Mouse (Mus musculus) forebrain, embryonic 13.5 days (tissue): ENCODE results near the gene Xpo6. TPM values are rescaled to one million over a fixed set of nuclear protein-coding genes. Genes with fewer than 3 reads are reported as not detected.
A peak's percentile ranks its signal among the peaks of the same experiment; 100 is the strongest.

Experiments used
- ATAC-seq: fragments of 200-750 bp; cut with Nextera tagmentation; 2 replicates; pipeline ENCODE4 v1.8.0; 2017
- H3K27ac ChIP-seq: fragments of 300-500 bp; sonication (generic); 2 replicates; pipeline ENCODE4 v1.5.1; 2015; ENCODE audit warnings: inconsistent platforms, mild to moderate bottlenecking, moderate library complexity
- H3K27me3 ChIP-seq: fragments of 300-500 bp; sonication (generic); 2 replicates; pipeline ENCODE4 v1.6.1; 2015; ENCODE audit warnings: mild to moderate bottlenecking, inconsistent platforms
- H3K36me3 ChIP-seq: fragments of 300-500 bp; sonication (generic); 2 replicates; pipeline ENCODE4 v1.6.1; 2015; ENCODE audit warnings: mild to moderate bottlenecking, inconsistent platforms; ENCODE audit not compliant: poor library complexity, severe bottlenecking
- H3K4me1 ChIP-seq: fragments of 300-500 bp; sonication (generic); 2 replicates; pipeline ENCODE4 v1.6.1; 2015; ENCODE audit warnings: inconsistent platforms
- H3K4me2 ChIP-seq: fragments of 300-500 bp; sonication (generic); 2 replicates; pipeline ENCODE4 v1.6.1; 2015; ENCODE audit warnings: inconsistent platforms, mild to moderate bottlenecking, moderate library complexity
- H3K4me3 ChIP-seq: fragments of 300-500 bp; sonication (generic); 2 replicates; pipeline ENCODE4 v1.5.1; 2015; ENCODE audit warnings: mild to moderate bottlenecking, inconsistent platforms
- H3K9ac ChIP-seq: fragments of 300-500 bp; sonication (generic); 2 replicates; pipeline ENCODE4 v1.6.1; 2015; ENCODE audit warnings: mild to moderate bottlenecking, inconsistent platforms
- H3K9me3 ChIP-seq: fragments of 300-500 bp; sonication (generic); replicated peaks from 2 replicates; pipeline ENCODE4 v1.6.1; 2016; ENCODE audit warnings: inconsistent platforms
- WGBS: fragments of 180-500 bp; shearing (Covaris S2); methylation state at CpG from one replicate; pipeline ENCODE4 v1.1.7; 2015; 5-methylcytosine and 5-hydroxymethylcytosine counted together
- polyA plus RNA-seq: library from polyadenylated mRNA; unstranded; fragments of >200 nt; fragmentation: Nextera tagmentation; extraction: Ambion mirVana; gene quantifications from 2 replicates; pipeline ENCODE4 v1.2.1, GENCODE M21; 2015

Xpo6 gene
- polyA plus RNA-seq: 47.7 and 54.6 TPM in 2 replicates

DNA sequence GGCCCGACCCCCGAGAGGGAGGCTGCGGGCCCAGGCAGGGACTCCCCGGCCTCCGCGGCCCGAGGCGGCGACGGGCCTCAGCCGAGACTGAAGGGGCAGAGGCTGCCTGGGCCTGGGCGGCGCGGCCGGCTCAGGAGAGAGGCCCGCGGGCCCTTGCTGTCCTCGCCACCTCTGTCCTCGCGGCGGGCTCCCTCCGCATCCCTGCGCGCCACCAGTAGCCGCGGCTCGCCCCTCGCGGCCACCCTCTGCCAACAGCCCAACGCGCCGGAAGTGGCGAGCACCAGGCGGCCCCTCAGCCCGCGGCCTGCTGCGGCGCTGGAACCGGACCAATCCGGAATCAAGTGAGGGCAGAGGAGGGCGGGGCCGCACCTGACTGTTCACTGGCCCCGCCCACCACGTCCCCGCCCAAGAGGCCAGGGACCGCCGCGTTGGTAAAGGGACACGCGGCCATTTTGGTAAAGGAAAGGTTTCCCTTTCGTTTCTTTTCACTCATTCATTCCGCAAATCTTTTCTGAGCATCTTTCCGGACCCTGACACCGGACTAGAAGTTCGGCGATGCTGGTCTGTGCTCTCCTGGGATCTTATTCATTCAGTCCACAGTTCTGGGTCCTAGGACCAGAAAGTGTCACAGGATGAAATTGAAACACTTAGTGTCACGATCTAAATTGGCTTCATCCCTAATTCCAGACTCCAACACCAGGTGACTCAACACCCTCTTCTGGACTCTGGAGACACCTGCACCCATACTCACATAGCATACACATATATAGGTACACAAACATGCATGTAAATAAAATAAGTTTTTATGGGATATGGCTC is at the start of gene Xpo6:
Gene Xpo6 (minus strand): TSS at position 324 of the 819 bp plus-strand sequence.
- H3K27ac ChIP-seq: peak within 1 kb of the TSS; percentile 88

DNA sequence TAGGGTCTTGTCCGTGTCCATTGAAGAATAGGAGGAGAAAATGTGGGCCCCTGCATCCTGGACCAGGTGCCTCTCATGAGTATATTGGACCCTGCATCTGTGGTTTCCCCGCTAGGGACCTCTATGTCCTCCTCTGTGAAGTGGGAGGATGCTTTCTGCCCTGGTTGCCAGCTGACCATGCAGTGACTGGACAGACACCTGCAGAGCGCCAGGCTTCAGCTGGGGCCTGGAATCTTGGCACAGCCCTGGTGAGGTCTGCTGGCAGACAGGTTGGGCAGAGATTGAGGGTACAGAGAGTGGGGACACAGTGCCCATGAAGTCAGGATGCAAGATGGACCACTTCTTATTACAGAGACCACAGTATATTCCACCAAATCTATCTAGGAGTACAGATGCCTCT is 49.7 kb upstream of the Xpo6 start:
- H3K4me2 ChIP-seq: no peak overlapping the region
- WGBS: 85% methylated on average over 3 of the region's 3 CpGs
- no peak for ATAC-seq
- H3K4me1 ChIP-seq: peaks cover 10% of the 10 kb centered on the region
- no peaks in the 10 kb centered on the region for H3K9me3 ChIP-seq
- no peak overlapping the region for H3K27ac ChIP-seq
- peaks cover 12% of the 10 kb centered on the region for H3K27me3 ChIP-seq
- no peak overlapping the region for H3K9ac ChIP-seq
- no peaks in the 10 kb centered on the region for H3K36me3 ChIP-seq
- no peak overlapping the region for H3K4me3 ChIP-seq

More for the DNA sequence above, at the start of gene Xpo6:
- Histone ChIP-seq H3K9me3 (no peaks in the 10 kb centered on the region), H3K9ac (peak within 1 kb of the TSS; percentile 97), H3K4me3 (peak within 1 kb of the TSS; percentile 97), H3K36me3 (no peaks in the 10 kb centered on the region), H3K4me2 (peak within 1 kb of the TSS; percentile 93), H3K27me3 (no peaks in the 10 kb centered on the region), H3K4me1 (peaks cover 33% of the 10 kb centered on the region)
- ATAC-seq: peak; percentile 97
- under 1% methylated on average over 50 of the region's 57 CpGs for WGBS

DNA sequence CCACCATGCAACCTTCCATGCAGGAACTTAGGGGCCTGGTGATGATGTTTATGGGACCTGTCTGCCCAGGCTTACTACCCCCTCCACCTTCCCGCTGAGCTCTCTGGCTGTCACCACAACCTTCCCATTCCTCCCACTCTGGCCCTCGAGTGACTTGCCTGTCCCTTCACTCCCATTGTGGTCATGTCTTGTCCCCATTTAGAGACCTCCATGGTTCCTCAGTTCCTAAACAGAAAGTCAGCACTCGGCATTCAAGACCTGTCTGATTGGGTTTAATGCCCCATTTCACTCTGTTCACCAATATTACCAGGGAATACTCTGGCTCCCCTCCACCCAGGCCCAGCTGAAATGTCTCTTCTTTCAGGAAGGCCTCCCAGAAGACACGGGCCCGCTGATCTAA is 48.8 kb upstream of the Xpo6 start:
- Histone ChIP-seq H3K4me1 (peaks cover 10% of the 10 kb centered on the region), H3K27me3 (peaks cover 12% of the 10 kb centered on the region), H3K4me3 (no peak overlapping the region), H3K36me3 (no peaks in the 10 kb centered on the region), H3K9me3 (no peaks in the 10 kb centered on the region), H3K4me2 (no peak overlapping the region), H3K27ac (no peak overlapping the region), H3K9ac (no peak overlapping the region)
- no peak for ATAC-seq
- WGBS: 68% methylated on average over 5 of the region's 5 CpGs

DNA sequence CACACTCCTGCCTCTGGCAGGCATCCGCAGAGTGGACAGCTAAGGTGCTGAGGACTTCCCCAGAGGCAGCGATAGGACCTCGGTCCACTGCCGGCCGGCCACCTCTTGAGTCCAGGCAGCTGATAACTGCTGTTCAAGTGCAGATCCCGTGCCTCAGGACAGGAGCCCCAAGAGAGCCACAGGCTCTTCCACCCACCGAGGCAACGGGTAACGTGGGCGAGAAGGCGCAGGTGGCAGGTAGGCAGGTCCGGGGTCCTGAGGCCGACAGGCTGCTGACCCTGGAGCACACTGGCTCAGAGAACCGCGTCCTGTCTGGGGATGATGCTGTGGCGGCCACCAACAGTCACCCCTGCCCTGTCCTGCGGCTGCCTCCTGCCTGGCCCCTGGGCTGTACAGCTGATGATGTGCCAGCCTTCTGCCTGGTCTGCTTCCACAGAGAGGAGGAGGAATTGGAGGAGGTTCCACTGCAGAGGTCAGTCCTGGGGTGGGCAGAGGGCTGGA is 48.4 kb upstream of the Xpo6 start:
- H3K9me3 ChIP-seq: no peaks in the 10 kb centered on the region
- H3K4me2 ChIP-seq: peak overlapping the region; percentile 28; the same call in 1 of the 2 replicates
- peaks cover 12% of the 10 kb centered on the region for H3K27me3 ChIP-seq
- no peak overlapping the region for H3K9ac ChIP-seq
- 45% methylated on average over 17 of the region's 17 CpGs for WGBS
- peaks cover 10% of the 10 kb centered on the region for H3K4me1 ChIP-seq
- ATAC-seq: no peak
- H3K4me3 ChIP-seq: no peak overlapping the region
- no peaks in the 10 kb centered on the region for H3K36me3 ChIP-seq
- no peak overlapping the region for H3K27ac ChIP-seq

DNA sequence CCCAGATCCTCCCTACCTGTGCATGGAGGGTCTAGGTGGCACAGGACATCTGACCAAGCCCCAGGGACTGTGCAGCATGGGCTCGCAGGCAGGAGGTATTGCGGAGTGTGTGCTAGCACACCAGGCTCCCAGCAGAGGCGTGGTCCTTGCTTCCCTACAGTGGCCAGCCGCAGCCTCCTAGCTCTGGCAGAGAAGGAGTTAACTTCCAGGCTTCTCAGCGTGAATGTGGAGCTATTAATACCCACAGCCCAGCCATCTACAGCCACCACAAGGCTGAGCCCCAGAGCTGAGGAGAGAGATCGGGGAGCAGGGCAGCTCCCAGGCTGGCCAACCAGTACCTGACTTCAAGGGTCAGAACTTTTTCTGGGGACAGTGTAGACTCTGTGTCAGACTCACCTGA is 47.8 kb upstream of the Xpo6 start:
- no peak overlapping the region for H3K4me3 ChIP-seq
- H3K9me3 ChIP-seq: no peaks in the 10 kb centered on the region
- peaks cover 12% of the 10 kb centered on the region for H3K27me3 ChIP-seq
- no peak overlapping the region for H3K9ac ChIP-seq
- no peak overlapping the region for H3K27ac ChIP-seq
- H3K36me3 ChIP-seq: no peaks in the 10 kb centered on the region
- peak overlapping the region; percentile 28; the same call in 1 of the 2 replicates for H3K4me2 ChIP-seq
- peaks cover 10% of the 10 kb centered on the region for H3K4me1 ChIP-seq
- peak; percentile 27; the same call in 1 of the 2 replicates for ATAC-seq
- 3% methylated on average over 6 of the region's 6 CpGs for WGBS

DNA sequence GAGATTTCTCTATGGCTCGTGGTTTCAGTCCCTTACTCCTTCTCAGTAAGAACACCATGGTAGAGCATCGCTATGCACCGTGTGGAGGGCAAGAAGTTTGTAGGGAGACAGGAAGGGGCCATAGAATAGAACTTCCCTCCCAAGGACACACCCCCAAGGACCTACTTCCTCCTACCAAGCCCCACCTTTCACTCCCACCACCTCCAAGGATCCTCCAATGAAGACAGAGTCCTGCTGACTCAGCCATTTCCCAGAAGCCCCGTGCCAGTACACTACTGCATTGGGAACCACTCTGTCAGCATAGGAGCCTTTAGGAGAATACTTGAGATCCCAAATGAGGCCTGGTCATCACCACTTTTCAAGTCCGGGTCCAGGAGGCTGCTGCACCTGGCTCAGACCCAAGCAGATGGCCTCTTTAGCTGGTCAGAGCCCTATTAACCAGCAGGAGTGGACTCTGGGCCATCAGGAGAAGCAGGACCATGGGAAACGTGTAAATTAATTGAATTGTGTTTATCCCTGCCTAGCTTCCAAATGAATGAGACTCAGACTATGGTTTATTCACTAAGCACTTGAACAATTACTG is 44.0 kb upstream of the Xpo6 start:
- H3K9ac ChIP-seq: no peak overlapping the region

DNA sequence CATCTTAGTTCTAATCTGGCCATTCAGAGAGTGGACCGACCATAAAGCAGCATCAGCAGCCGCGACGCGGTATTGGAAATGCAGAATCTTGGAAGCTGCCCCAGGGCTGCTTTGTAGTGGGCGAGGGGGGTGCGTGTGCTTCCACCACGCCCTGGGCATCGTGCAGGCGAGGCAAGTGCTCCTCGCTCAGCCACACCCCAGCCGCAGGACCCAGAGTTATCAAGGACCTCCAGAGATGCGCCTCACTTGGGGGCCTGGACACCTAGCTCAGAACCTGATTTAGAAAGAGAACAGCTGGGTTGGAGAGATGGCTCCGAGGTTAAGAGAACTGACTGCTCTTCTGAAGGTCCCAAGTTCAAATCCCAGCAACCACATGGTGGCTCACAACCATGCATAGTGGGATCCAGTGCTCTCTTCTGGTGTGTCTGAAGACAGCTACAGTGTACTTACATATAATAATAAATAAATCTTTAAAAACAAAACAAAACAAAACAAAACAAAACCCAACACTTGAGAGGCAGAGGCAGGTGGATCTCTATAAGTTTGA is 40.6 kb upstream of the Xpo6 start:
- Histone ChIP-seq H3K4me3 (no peak overlapping the region), H3K36me3 (no peaks in the 10 kb centered on the region), H3K4me1 (peaks cover 3% of the 10 kb centered on the region; the same call in 1 of the 2 replicates), H3K4me2 (no peak overlapping the region), H3K9me3 (no peaks in the 10 kb centered on the region), H3K9ac (no peak overlapping the region), H3K27ac (no peak overlapping the region), H3K27me3 (no peaks in the 10 kb centered on the region)
- ATAC-seq: no peak
- WGBS: 82% methylated on average over 14 of the region's 14 CpGs

More for the DNA sequence above, 44.0 kb upstream of the Xpo6 start:
- Histone ChIP-seq H3K36me3 (no peaks in the 10 kb centered on the region), H3K9me3 (no peaks in the 10 kb centered on the region), H3K4me1 (peaks cover 10% of the 10 kb centered on the region), H3K4me2 (no peak overlapping the region), H3K27ac (no peak overlapping the region), H3K27me3 (peaks cover 12% of the 10 kb centered on the region), H3K4me3 (no peak overlapping the region)
- 72% methylated on average over 6 of the region's 6 CpGs for WGBS
- no peak for ATAC-seq

DNA sequence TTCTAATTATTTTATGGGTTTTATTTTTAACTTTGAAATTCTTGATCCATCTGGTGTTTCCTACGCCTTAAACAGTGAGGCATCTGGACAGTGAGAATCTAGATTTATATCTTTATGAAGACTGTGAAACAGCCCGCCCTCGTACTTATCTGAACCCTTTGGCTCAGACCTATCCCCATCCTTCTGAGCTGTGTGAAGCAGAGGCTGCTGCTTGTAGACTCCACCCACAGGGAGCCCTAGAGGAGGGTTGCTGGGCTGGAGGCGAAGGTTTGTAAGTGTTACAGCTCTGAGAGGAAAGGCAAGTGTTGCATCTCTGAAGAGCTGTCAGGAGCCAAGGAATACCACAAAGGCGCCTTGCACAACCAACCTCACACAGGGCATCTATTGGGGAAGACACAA is 36.5 kb upstream of the Xpo6 start:
- 83% methylated on average over 5 of the region's 5 CpGs for WGBS
- H3K36me3 ChIP-seq: no peaks in the 10 kb centered on the region
- ATAC-seq: no peak

DNA sequence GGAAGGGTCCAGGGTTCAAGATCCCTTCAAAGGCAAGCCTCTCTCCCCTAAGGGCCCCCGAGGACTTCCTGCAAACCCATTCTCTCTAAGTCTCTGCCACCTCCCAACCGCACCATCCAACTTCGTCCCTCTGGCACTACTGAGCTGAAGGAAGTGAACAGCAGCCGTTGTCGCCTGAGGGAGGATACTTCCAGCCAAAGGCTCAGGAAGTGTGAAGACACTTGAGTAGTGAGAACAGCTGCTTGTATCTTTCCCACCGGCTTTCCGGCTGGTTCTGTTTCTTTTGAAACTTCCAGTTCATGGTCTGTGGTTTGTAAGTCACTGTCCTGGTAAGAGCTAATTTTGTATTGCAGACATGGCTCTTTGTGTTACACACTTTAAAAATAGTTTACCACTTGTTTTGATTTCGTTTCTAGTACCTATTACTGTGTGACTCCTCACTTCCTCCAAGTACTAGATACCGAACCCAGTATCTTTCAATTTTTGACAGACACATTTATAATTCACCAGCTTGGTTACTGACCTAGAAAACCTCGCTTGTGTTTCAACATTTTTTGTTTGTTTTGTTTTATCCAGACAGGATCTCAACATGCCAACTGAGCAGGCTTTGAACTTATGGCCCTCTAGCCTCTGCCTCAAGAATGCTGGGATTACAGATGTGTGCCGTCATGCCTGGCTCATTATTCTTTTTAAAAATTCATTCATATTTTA is 35.9 kb upstream of the Xpo6 start:
- Histone ChIP-seq H3K4me3 (no peak overlapping the region), H3K36me3 (no peaks in the 10 kb centered on the region), H3K27ac (no peak overlapping the region), H3K9me3 (no peaks in the 10 kb centered on the region), H3K4me2 (no peak overlapping the region), H3K27me3 (no peaks in the 10 kb centered on the region), H3K9ac (no peak overlapping the region), H3K4me1 (peaks cover 4% of the 10 kb centered on the region; the same call in 1 of the 2 replicates)
- 64% methylated on average over 11 of the region's 11 CpGs for WGBS
- ATAC-seq: no peak

More for the DNA sequence above, 36.5 kb upstream of the Xpo6 start:
- Histone ChIP-seq H3K27ac (0 out of 2 replicates have a peak overlapping the region, but pooled peaks have one; percentile 28), H3K27me3 (no peaks in the 10 kb centered on the region), H3K4me3 (no peak overlapping the region), H3K4me1 (peaks cover 4% of the 10 kb centered on the region; the same call in 1 of the 2 replicates), H3K4me2 (no peak overlapping the region), H3K9ac (no peak overlapping the region), H3K9me3 (no peaks in the 10 kb centered on the region)

DNA sequence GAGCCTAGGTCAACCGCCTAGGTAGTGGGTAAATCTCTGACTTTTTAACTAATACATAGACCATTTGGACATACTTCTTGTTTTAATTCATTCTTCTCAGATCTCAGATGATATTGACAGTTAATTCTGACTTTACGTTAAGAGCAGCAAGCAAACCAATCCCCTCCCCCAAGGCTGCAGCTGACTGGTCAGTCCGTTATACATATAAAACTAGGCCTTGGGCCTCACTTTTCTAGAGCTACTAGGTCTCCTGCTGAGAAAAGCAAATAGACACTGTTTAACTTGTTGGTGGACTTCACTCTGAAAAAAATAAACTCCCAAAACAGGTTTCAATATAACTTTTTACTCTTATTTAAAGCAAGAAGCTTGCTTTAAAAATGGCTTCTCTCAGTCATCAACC is 34.3 kb upstream of the Xpo6 start:
- no peaks in the 10 kb centered on the region for H3K9me3 ChIP-seq

DNA sequence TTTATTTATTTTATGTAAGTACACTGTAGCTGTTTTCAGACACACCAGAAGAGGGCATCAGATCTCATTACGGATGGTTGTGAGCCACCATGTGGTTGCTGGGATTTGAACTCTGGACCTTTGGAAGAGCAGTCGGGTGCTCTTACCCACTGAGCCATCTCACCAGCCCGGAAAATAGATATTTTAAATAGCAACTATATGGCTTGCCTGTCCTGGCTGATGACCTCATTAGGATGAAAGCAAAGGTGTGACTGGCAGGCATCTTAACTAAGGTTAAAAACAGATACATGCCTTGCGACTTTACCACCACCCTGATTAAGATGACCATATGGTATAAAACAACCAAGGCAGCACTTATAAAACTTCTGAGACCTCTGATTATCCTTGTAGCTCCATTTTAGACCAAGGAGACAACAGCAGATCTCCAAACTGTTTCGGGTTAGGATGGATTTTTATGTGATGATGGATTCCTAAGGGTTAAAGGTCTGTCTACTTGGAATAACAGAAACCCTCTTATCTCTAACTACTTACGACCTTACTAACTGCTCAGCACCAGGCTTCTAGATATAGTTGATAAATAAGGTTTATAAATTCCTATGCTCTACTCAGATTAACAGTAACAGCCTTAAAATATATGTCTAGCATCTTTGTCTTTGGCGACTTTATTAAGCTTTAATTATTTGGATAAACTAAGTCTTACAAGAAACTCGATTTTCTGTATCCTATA is 32.2 kb upstream of the Xpo6 start:
- Histone ChIP-seq H3K9ac (no peak overlapping the region), H3K4me3 (no peak overlapping the region), H3K27me3 (no peaks in the 10 kb centered on the region), H3K27ac (no peak overlapping the region), H3K9me3 (no peaks in the 10 kb centered on the region), H3K4me2 (no peak overlapping the region), H3K36me3 (no peaks in the 10 kb centered on the region), H3K4me1 (peaks cover 4% of the 10 kb centered on the region; the same call in 1 of the 2 replicates)
- 87% methylated on average over 8 of the region's 8 CpGs for WGBS
- no peak for ATAC-seq

More for the DNA sequence above, 34.3 kb upstream of the Xpo6 start:
- no peak for ATAC-seq
- Histone ChIP-seq H3K27me3 (no peaks in the 10 kb centered on the region), H3K9ac (no peak overlapping the region), H3K27ac (no peak overlapping the region), H3K4me1 (peaks cover 4% of the 10 kb centered on the region; the same call in 1 of the 2 replicates), H3K4me3 (no peak overlapping the region), H3K36me3 (no peaks in the 10 kb centered on the region), H3K4me2 (no peak overlapping the region)
- WGBS: 89% methylated on average over 3 of the region's 3 CpGs
